Mouse (Mus musculus) liver, postnatal 0 days (tissue): ENCODE data around the gene Rhbdf2.
"Not testable (repeated sequence)": the region's sequence is repeated elsewhere in the genome, so short reads cannot be mapped to it uniquely, and the experiment has no call there.

Source experiments
- CTCF ChIP-seq: sonication (generic); IDR thresholded peaks from 2 replicates; pipeline ENCODE4 v1.5.1; 2016; ENCODE audit warnings: antibody characterized with exemption, low read depth
- EP300 ChIP-seq: IDR thresholded peaks from 2 replicates; pipeline ENCODE4 v1.6.1; 2016; ENCODE audit warnings: antibody characterized with exemption, low read depth, mild to moderate bottlenecking

GRCm38 (mm10) chr11:116667012-116667411 lies 40.2 kb upstream of the Rhbdf2 start:
- TF ChIP-seq CTCF, EP300: not testable (repeated sequence)
